ENCODE assay signal across 22 mouse cellular contexts in the genomic region with DNA sequence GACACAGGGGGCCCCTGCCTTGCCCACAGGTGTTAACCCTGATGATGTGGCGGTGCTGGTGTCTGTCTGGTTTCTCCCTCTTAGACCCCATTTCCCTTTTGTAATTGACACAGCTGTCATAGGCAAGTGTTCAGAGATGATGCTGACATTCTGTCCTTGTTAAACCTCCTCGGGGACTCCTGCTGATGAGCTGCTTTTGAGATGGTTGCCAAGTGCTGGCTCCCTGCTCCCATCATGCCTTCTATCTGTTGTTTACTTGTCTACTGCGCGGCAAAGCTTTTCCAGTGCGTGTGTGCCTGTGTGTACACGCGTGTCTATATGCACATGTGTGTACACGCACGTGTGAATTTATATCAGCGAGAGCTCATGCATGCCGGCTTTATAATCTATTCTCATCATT. TPM values are rescaled to one million over a fixed set of nuclear protein-coding genes. Genes with fewer than 3 reads are reported as not detected.
DNase-seq lines count a peak whose midpoint lies in the region; ATAC-seq and TF ChIP-seq lines count a peak whose summit lies in the region.
"Had no signal": no experiment of that assay in that cellular context is flagged by ENCODE, and none has a peak within 500 bp of the region (broad histone marks: within the 10 kb centered on the region; RNA-seq: fewer than 3 reads in every experiment).

No protein-coding gene starts in this region.

- no peak overlapping the region for H3K4me3 ChIP-seq in forebrain, embryonic 10.5 days
- H3K4me3 ChIP-seq in forebrain, embryonic 11.5 days (ENCODE audit: low read depth, low read length): no peak overlapping the region
- H3K4me3 ChIP-seq in midbrain, embryonic 12.5 days: no peak overlapping the region
- no peak overlapping the region for H3K4me3 ChIP-seq in midbrain, embryonic 16.5 days (ENCODE audit: low read depth, low read length)
- H3K4me3 ChIP-seq: forebrain, embryonic 12.5 days; forebrain, embryonic 15.5 days; heart, adult 2 months; heart, embryonic 10.5 days; heart, embryonic 13.5 days; hindbrain, embryonic 15.5 days; intestine, embryonic 15.5 days had no signal

- H3K9me3 ChIP-seq in forebrain, embryonic 10.5 days: no peaks in the 10 kb centered on the region
- no peaks in the 10 kb centered on the region for H3K9me3 ChIP-seq in forebrain, embryonic 11.5 days (ENCODE audit: control insufficient read depth, low read length)
- no peaks in the 10 kb centered on the region for H3K9me3 ChIP-seq in midbrain, embryonic 12.5 days
- H3K9me3 ChIP-seq in midbrain, embryonic 16.5 days (replicated peaks; ENCODE audit: control insufficient read depth, low read length, poor library complexity, severe bottlenecking): no peaks in the 10 kb centered on the region
- H3K9me3 ChIP-seq: forebrain, embryonic 12.5 days; forebrain, embryonic 15.5 days; heart, embryonic 10.5 days; heart, embryonic 13.5 days; hindbrain, embryonic 15.5 days; intestine, embryonic 15.5 days had no signal

- H3K4me1 ChIP-seq in forebrain, embryonic 10.5 days: peaks cover 13% of the 10 kb centered on the region
- peaks cover 3% of the 10 kb centered on the region; the same call in 1 of the 2 replicates for H3K4me1 ChIP-seq in forebrain, embryonic 11.5 days (replicated peaks; ENCODE audit: control insufficient read depth, insufficient read depth, low read length)
- peaks cover 14% of the 10 kb centered on the region for H3K4me1 ChIP-seq in midbrain, embryonic 12.5 days
- H3K4me1 ChIP-seq in midbrain, embryonic 16.5 days (ENCODE audit: control insufficient read depth, insufficient read depth, low read length): peaks cover 4% of the 10 kb centered on the region; the same call in 1 of the 2 replicates
- H3K4me1 ChIP-seq: heart, embryonic 10.5 days; intestine, embryonic 15.5 days had no signal

- TF ChIP-seq CTCF in brain, embryonic 14.5 days (IDR thresholded peaks at IDR 0.05; ENCODE audit: borderline replicate concordance, extremely low read depth, insufficient read depth, insufficient read length): no peak

- TF ChIP-seq POLR2A in brain, embryonic 14.5 days (IDR thresholded peaks at IDR 0.05; ENCODE audit: borderline replicate concordance, extremely low read depth, insufficient read depth, insufficient read length, poor library complexity, severe bottlenecking): no peak

- ATAC-seq in forebrain, embryonic 11.5 days (replicated peaks; ENCODE audit: low FRiP score): no peak
- ATAC-seq in midbrain, embryonic 12.5 days (ENCODE audit: low FRiP score, low read depth): no peak
- ATAC-seq in midbrain, embryonic 16.5 days: no peak
- ATAC-seq: CD4-positive, CD25-positive, alpha-beta regulatory T cell, adult 4 months; forebrain, embryonic 15.5 days; intestine, embryonic 15.5 days had no signal

- WGBS in forebrain, embryonic 10.5 days: 92% methylated on average over 11 of the region's 11 CpGs
- 93% methylated on average over 11 of the region's 11 CpGs for WGBS in forebrain, embryonic 11.5 days
- 88% methylated on average over 11 of the region's 11 CpGs for WGBS in midbrain, embryonic 12.5 days
- WGBS in midbrain, embryonic 16.5 days: 80% methylated on average over 11 of the region's 11 CpGs

- H3K27me3 ChIP-seq in forebrain, embryonic 10.5 days (ENCODE audit: poor library complexity, severe bottlenecking): no peaks in the 10 kb centered on the region
- no peaks in the 10 kb centered on the region for H3K27me3 ChIP-seq in forebrain, embryonic 11.5 days (ENCODE audit: control insufficient read depth, insufficient read depth, low read length)
- peaks cover 7% of the 10 kb centered on the region; the same call in 1 of the 2 replicates for H3K27me3 ChIP-seq in midbrain, embryonic 12.5 days
- no peaks in the 10 kb centered on the region for H3K27me3 ChIP-seq in midbrain, embryonic 16.5 days (ENCODE audit: control insufficient read depth, insufficient read depth, low read depth, low read length)
- H3K27me3 ChIP-seq: forebrain, embryonic 15.5 days; heart, embryonic 13.5 days; intestine, embryonic 15.5 days had no signal

- no peak for DNase-seq in forebrain, embryonic 10.5 days (ENCODE audit: extremely low spot score, low spot score)
- no peak for DNase-seq in forebrain, embryonic 11.5 days (ENCODE audit: low spot score)
- peak; percentile 52 for DNase-seq in brain, embryonic 14.5 days (ENCODE audit: low read depth)
- DNase-seq in frontal cortex, postnatal 36 days (ENCODE audit: low spot score in 2 of 2): no peak
- DNase-seq: adrenal gland, adult 2 months; adrenal gland, postnatal 14 days; cerebellum, adult 11-12 months; cerebellum, adult 9-10 months; gastrocnemius, postnatal 10 days; gastrocnemius, postnatal 36 days; heart, adult 2 months; heart, postnatal 14 days; heart, postnatal 4 days had no signal

- no peak overlapping the region for H3K4me2 ChIP-seq in forebrain, embryonic 11.5 days (ENCODE audit: low read depth, low read length, severe bottlenecking)
- no peak overlapping the region for H3K4me2 ChIP-seq in midbrain, embryonic 12.5 days (replicated peaks)
- H3K4me2 ChIP-seq in midbrain, embryonic 16.5 days (ENCODE audit: low read length): no peak overlapping the region
- H3K4me2 ChIP-seq: forebrain, embryonic 12.5 days; forebrain, embryonic 15.5 days; heart, embryonic 13.5 days; hindbrain, embryonic 15.5 days; intestine, embryonic 15.5 days had no signal

- H3K36me3 ChIP-seq in forebrain, embryonic 10.5 days (replicated peaks): no peaks in the 10 kb centered on the region
- no peaks in the 10 kb centered on the region for H3K36me3 ChIP-seq in forebrain, embryonic 11.5 days (ENCODE audit: control insufficient read depth, insufficient read depth, low read length)
- H3K36me3 ChIP-seq in midbrain, embryonic 12.5 days: no peaks in the 10 kb centered on the region
- no peaks in the 10 kb centered on the region for H3K36me3 ChIP-seq in midbrain, embryonic 16.5 days (ENCODE audit: control insufficient read depth, insufficient read depth, low read length)
- H3K36me3 ChIP-seq: forebrain, embryonic 12.5 days; forebrain, embryonic 15.5 days; heart, embryonic 10.5 days; heart, embryonic 13.5 days; hindbrain, embryonic 15.5 days; intestine, embryonic 15.5 days had no signal

- 0 out of 2 replicates have a peak overlapping the region, but pooled peaks have one; percentile 1 for H3K27ac ChIP-seq in forebrain, embryonic 10.5 days
- no peak overlapping the region for H3K27ac ChIP-seq in forebrain, embryonic 11.5 days (ENCODE audit: low read depth, low read length)
- H3K27ac ChIP-seq in midbrain, embryonic 12.5 days (replicated peaks): 0 out of 2 replicates have a peak overlapping the region, but pooled peaks have one; percentile 15
- H3K27ac ChIP-seq in midbrain, embryonic 16.5 days (ENCODE audit: low read length): no peak overlapping the region
- H3K27ac ChIP-seq: forebrain, embryonic 12.5 days; forebrain, embryonic 15.5 days; heart, adult 2 months; heart, embryonic 10.5 days; heart, embryonic 13.5 days; hindbrain, embryonic 15.5 days; intestine, embryonic 15.5 days had no signal

- H3K9ac ChIP-seq in forebrain, embryonic 11.5 days (ENCODE audit: low read length): no peak overlapping the region
- H3K9ac ChIP-seq in midbrain, embryonic 12.5 days (replicated peaks): no peak overlapping the region
- no peak overlapping the region for H3K9ac ChIP-seq in midbrain, embryonic 16.5 days (ENCODE audit: low read depth, low read length)
- H3K9ac ChIP-seq: forebrain, embryonic 12.5 days; forebrain, embryonic 15.5 days; heart, embryonic 13.5 days; hindbrain, embryonic 15.5 days; intestine, embryonic 15.5 days had no signal

RNA-seq across cellular contexts. Expression of gene Tox2, which starts 31.0 kb away (rescaled TPM):
- 26.6 and 37.1 TPM in 2 replicates for polyA plus RNA-seq in forebrain, embryonic 10.5 days (2016; fragmentation: Nextera tagmentation; extraction: Ambion mirVana)
- 35.0 and 35.5 TPM in 2 replicates for polyA plus RNA-seq in forebrain, embryonic 11.5 days (2014; fragmentation: Nextera tagmentation; extraction: Ambion mirVana)
- 38.1 and 39.4 TPM in 2 replicates for polyA plus RNA-seq in midbrain, embryonic 12.5 days (2016; fragmentation: Nextera tagmentation; extraction: Ambion mirVana)
- 54.5 and 55.3 TPM in 2 replicates for polyA plus RNA-seq in midbrain, embryonic 16.5 days (2015; fragmentation: Nextera tagmentation; extraction: Ambion mirVana)
- 67.0 and 70.4 TPM in 2 replicates for polyA plus RNA-seq in brain, embryonic 14.5 days (2012; rRNA removed)

Comparison
In these comparisons a context has a peak if more than half of its experiments do, and no peak if none do; other contexts are left out.
1. H3K27ac ChIP-seq: peak in forebrain, embryonic 10.5 days (single experiment) and midbrain, embryonic 12.5 days (single experiment); none in forebrain, embryonic 11.5 days (single experiment) and midbrain, embryonic 16.5 days (single experiment).